Mouse (Mus musculus) spleen, adult 2 months (tissue): ENCODE data around the gene Polm.

Experiments used
- CTCF ChIP-seq: fragments of 200-500 bp; IDR thresholded peaks from 2 replicates; pipeline ENCODE4 v1.5.1; 2011; ENCODE audit warnings: mild to moderate bottlenecking, inconsistent platforms; ENCODE audit not compliant: insufficient read depth, insufficient read length, insufficient replicate concordance; ENCODE audit errors: extremely low read depth
- POLR2A ChIP-seq: fragments of 200-500 bp; IDR thresholded peaks from 2 replicates; pipeline ENCODE4 v1.6.1; 2011; ENCODE audit warnings: low read depth, low read length, inconsistent platforms

DNA sequence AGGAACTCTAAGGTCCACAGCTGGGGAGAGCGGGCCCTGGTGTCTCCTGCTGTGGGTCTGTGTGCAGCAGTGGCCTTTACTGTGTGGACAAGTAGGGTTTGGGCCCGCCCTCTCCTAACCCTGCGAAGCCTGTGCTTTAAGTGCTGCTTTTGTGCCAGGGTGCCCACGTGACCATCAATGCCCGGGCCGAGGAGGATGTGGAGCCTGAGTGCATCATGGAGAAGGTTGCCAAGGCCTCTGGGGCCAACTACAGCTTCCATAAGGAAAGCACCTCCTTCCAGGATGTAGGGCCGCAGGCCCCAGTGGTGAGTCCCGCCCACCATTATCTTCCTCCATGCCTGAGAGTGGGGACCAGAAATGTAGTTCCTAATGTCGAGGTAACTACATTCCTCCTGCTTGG, 42.5 kb downstream of the Polm start:
- TF ChIP-seq CTCF (no peak), POLR2A (no peak)
